Mouse (Mus musculus) lung, embryonic 15.5 days (tissue): ENCODE data around the gene Rpl35. TPM values are rescaled to one million over a fixed set of nuclear protein-coding genes. Genes with fewer than 3 reads are reported as not detected.

Experiments
- ATAC-seq: fragments of 200-750 bp; cut with Nextera tagmentation; 2 replicates; pipeline ENCODE4 v1.8.0; 2017; ENCODE audit warnings: moderate number of reproducible peaks, borderline replicate concordance; ENCODE audit not compliant: low FRiP score, low TSS enrichment; ENCODE audit errors: extremely low read depth
- H3K27ac ChIP-seq: fragments of 300-500 bp; sonication (generic); 2 replicates; pipeline ENCODE4 v1.5.1; 2015; ENCODE audit warnings: moderate library complexity, mild to moderate bottlenecking, inconsistent platforms
- H3K27me3 ChIP-seq: fragments of 300-500 bp; sonication (generic); 2 replicates; pipeline ENCODE4 v1.6.1; 2015; ENCODE audit warnings: inconsistent platforms
- H3K36me3 ChIP-seq: fragments of 300-500 bp; sonication (generic); 2 replicates; pipeline ENCODE4 v1.6.1; 2015; ENCODE audit warnings: inconsistent platforms
- H3K4me1 ChIP-seq: fragments of 300-500 bp; sonication (generic); 2 replicates; pipeline ENCODE4 v1.6.1; 2015; ENCODE audit warnings: inconsistent platforms
- H3K4me2 ChIP-seq: fragments of 300-500 bp; sonication (generic); 2 replicates; pipeline ENCODE4 v1.6.1; 2015; ENCODE audit warnings: inconsistent platforms, mild to moderate bottlenecking, moderate library complexity
- H3K4me3 ChIP-seq: fragments of 300-500 bp; sonication (generic); 2 replicates; pipeline ENCODE4 v1.5.1; 2015; ENCODE audit warnings: mild to moderate bottlenecking, inconsistent platforms
- H3K9ac ChIP-seq: fragments of 300-500 bp; sonication (generic); 2 replicates; pipeline ENCODE4 v1.6.1; 2015; ENCODE audit warnings: inconsistent platforms
- H3K9me3 ChIP-seq: fragments of 300-500 bp; sonication (generic); 2 replicates; pipeline ENCODE4 v1.6.1; 2016; ENCODE audit warnings: inconsistent platforms
- WGBS: fragments of 180-500 bp; shearing (Covaris S2); methylation state at CpG from one replicate; pipeline ENCODE4 v1.1.7; 2015; 5-methylcytosine and 5-hydroxymethylcytosine counted together
- polyA plus RNA-seq: library from polyadenylated mRNA; unstranded; fragments of >200 nt; fragmentation: Nextera tagmentation; extraction: Ambion mirVana; gene quantifications from 2 replicates; pipeline ENCODE4 v1.2.1, GENCODE M21; 2015

Rpl35 gene
- polyA plus RNA-seq, 1 experiment from 2014 or later: 831 TPM

DNA sequence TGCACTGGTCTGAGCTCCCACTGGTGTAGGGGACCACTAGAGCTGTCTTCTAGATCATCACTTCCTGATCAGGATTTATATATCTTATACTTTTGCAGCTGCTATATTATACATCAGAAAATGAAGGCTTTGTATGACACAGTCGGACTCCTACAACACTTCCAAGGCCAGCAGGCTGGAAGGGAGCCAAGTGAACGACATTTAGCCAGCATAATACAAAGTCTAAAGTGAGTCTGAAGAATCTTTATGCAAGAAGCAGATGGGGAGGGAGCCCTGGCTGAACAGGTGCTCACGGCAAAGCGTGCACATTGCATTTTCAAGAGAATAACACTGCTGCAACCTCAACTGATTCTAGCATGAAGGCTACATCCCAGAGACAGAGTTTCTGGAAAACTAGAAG is 13.0 kb downstream of the Rpl35 start:
- Histone ChIP-seq H3K9ac (no peak overlapping the region), H3K27ac (no peak overlapping the region), H3K27me3 (no peaks in the 10 kb centered on the region), H3K4me1 (peaks cover 10% of the 10 kb centered on the region; the same call in 1 of the 2 replicates), H3K36me3 (no peaks in the 10 kb centered on the region), H3K4me3 (no peak overlapping the region), H3K4me2 (no peak overlapping the region), H3K9me3 (no peaks in the 10 kb centered on the region)
- no peak for ATAC-seq
- 30% methylated on average over 4 of the region's 4 CpGs for WGBS

DNA sequence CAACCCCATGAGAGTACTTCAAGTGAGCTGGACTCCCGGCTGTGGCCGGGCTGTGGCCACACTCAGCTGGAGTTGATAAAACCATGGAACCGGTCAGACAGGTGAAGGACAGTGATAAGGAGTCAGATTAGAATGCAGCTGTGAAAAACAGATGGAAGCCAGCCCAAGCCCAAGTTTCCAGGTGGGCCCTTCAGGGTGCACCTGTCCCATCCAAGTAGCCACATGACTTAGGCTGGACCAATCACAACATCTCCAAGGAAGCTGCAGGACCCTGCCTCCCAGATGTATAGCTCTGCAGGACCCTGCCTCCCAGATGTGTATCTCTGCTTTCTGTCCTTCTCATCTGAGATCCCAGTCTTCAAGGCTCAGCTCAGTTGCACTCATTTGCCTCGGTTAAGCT is 13.4 kb downstream of the Rpl35 start:
- 0 out of 2 replicates have a peak, but pooled peaks have one; percentile 20 for ATAC-seq
- H3K9ac ChIP-seq: no peak overlapping the region
- H3K27me3 ChIP-seq: no peaks in the 10 kb centered on the region
- 39% methylated on average over 4 of the region's 4 CpGs for WGBS
- no peak overlapping the region for H3K4me3 ChIP-seq
- H3K27ac ChIP-seq: no peak overlapping the region
- 0 out of 2 replicates have a peak, but pooled peaks cover 7% of the 10 kb centered on the region for H3K4me1 ChIP-seq
- H3K9me3 ChIP-seq: no peaks in the 10 kb centered on the region
- H3K4me2 ChIP-seq: no peak overlapping the region
- no peaks in the 10 kb centered on the region for H3K36me3 ChIP-seq

DNA sequence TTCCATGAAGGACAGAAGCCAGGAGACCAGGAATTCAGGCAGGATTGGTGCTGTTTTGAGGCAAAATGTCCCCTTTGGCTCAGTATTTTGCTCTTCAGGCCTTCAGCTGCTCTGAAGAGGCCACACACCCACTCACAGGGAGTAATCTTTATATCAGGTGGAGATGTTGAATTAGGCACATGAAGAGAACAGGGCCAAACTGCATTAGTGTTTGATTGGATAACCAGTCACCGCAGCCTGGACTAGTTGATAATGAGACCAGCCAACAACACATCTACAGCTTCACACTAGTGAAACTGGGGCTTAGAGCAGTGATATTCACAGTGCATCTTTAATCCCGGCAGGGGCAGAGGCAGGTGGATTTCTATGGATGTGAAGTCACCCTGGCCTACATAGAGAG is 16.5 kb downstream of the Rpl35 start:
- no peak overlapping the region for H3K27ac ChIP-seq
- no peaks in the 10 kb centered on the region for H3K36me3 ChIP-seq
- H3K27me3 ChIP-seq: no peaks in the 10 kb centered on the region
- no peak for ATAC-seq
- no peak overlapping the region for H3K4me3 ChIP-seq
- no peaks in the 10 kb centered on the region for H3K9me3 ChIP-seq
- no peak overlapping the region for H3K4me2 ChIP-seq
- H3K4me1 ChIP-seq: 0 out of 2 replicates have a peak, but pooled peaks cover 7% of the 10 kb centered on the region
- H3K9ac ChIP-seq: no peak overlapping the region
- WGBS: 88% methylated on average over 2 of the region's 2 CpGs

DNA sequence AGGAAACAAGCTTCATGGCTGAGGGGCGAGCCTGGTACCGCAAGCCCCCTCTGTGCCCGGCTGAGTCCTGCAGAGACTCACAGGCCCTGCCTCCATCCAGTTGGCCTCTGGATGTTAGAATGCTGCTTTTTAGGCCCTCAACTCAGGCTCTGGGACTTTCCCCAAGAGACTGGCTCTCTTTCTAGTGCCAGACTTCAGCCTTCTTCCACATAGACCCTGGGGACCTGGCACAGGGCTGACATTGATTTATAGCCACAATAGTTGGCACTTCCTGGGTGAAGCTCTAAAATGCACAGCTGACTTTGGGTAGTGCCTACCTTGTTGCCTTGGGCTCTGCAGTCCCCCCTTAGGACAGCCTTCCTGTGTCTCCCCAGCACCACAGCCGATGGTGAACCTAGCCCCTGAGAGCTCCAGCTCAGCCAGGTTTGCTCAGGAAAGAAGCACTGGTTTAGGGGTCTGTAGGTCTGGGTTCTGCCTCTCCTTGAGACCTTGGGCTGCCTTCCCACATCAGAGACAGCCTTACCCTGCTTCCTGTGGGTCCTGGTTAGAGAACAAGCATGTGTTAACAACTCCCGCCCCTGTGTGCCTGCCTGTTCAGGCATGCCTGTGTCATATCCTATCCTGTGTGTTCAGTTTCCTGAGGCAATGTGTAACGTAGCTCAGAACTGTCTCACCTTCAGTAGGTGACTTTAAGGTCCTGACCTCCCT is 17.5 kb downstream of the Rpl35 start:
- no peak for ATAC-seq
- Histone ChIP-seq H3K36me3 (no peaks in the 10 kb centered on the region), H3K4me1 (0 out of 2 replicates have a peak, but pooled peaks cover 4% of the 10 kb centered on the region), H3K27me3 (no peaks in the 10 kb centered on the region), H3K9me3 (no peaks in the 10 kb centered on the region), H3K4me3 (no peak overlapping the region), H3K4me2 (no peak overlapping the region), H3K27ac (no peak overlapping the region), H3K9ac (no peak overlapping the region)
- WGBS: 76% methylated on average over 6 of the region's 6 CpGs

DNA sequence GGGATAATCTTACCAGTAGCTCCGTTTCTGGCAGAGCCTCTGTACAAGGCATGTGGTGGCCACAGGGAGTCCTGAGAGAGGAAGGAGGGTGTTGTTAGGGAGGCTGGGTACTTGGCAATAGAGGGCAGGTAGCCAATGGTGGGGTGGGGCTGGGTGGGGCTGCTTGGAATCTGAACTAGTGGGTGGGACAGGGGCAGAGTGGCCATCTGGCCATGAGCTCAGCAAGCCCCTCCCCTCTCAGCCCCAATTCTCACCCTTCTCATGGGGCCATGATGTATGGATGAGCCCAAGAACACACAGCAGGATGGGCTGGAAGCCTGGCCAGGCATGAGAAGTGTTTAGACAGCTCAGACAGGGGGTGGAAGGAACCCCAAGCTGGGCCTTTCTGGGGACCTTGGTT is 18.1 kb downstream of the Rpl35 start:
- no peak for ATAC-seq
- no peaks in the 10 kb centered on the region for H3K4me1 ChIP-seq
- H3K4me3 ChIP-seq: no peak overlapping the region
- H3K27ac ChIP-seq: no peak overlapping the region
- no peak overlapping the region for H3K9ac ChIP-seq
- no peaks in the 10 kb centered on the region for H3K27me3 ChIP-seq
- no peaks in the 10 kb centered on the region for H3K36me3 ChIP-seq
- H3K9me3 ChIP-seq: no peaks in the 10 kb centered on the region
- H3K4me2 ChIP-seq: no peak overlapping the region
- 73% methylated on average over 1 of the region's 1 CpGs for WGBS

DNA sequence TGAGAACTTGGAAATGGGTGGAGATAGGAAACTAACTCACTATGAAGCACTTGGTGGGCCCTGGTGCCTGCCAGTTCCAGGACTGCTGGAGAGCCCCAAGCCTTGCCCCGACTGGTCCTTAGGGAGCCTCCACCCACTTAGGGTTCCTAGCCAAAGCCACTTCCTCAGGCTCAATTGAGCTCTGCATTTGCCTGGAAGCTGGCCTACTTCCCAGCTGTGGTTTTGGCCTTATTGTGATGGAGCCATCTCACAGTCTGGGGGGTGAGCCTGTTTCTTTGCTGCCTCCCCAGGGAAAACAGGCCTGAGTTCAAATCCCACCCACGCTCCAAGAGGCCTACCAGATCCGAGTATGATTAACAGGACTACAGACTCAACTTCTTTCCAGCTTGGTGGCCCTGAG is 18.8 kb downstream of the Rpl35 start:
- H3K4me3 ChIP-seq: no peak overlapping the region
- H3K4me2 ChIP-seq: no peak overlapping the region
- H3K9me3 ChIP-seq: no peaks in the 10 kb centered on the region
- no peak overlapping the region for H3K9ac ChIP-seq
- H3K36me3 ChIP-seq: no peaks in the 10 kb centered on the region
- no peak overlapping the region for H3K27ac ChIP-seq
- H3K4me1 ChIP-seq: no peaks in the 10 kb centered on the region
- ATAC-seq: no peak
- no peaks in the 10 kb centered on the region for H3K27me3 ChIP-seq
- WGBS: 76% methylated on average over 3 of the region's 3 CpGs

DNA sequence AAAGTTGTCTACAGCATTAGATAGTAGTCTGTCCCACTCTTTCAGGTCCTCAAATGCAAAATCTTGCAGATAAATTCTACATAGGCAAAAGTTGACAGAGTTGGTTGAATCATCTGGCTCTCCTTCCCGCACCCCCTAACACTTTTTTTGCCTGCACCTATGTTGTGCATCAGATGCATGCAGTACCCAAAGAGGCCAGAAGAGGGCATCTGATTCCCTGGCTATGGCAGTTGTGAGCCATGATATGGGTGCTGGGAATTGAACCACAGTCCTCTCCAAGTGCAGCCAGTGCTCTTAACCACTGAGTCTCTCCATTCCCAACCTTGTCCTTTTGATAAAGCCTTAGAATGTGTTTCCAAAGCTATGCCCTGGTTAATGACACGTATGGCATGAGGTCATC is 22.0 kb downstream of the Rpl35 start:
- Histone ChIP-seq H3K9me3 (no peaks in the 10 kb centered on the region), H3K9ac (no peak overlapping the region), H3K27ac (no peak overlapping the region), H3K4me2 (no peak overlapping the region), H3K27me3 (no peaks in the 10 kb centered on the region), H3K36me3 (no peaks in the 10 kb centered on the region), H3K4me3 (no peak overlapping the region), H3K4me1 (no peaks in the 10 kb centered on the region)
- WGBS: 91% methylated on average over 2 of the region's 2 CpGs
- no peak for ATAC-seq

DNA sequence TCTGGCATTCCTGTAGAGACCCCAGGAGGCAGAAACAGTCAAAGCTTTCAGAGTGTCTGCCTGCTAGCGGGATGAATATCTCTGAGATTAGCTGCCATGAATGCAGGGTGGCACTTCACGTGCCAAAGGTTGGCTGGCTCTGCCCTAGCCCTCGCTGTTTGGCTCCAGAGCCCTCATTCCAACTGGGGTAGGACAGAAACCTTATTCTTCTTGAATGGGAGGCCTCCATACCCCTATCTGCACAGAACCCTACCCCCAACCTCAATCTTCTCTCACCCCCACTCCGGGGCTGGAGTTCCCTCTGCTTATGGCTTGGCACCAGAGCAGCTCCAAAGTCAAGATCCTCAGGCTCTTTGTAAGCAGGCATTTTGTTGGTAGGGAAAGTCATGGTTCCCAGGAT is 27.6 kb downstream of the Rpl35 start:
- H3K4me2 ChIP-seq: no peak overlapping the region
- H3K9me3 ChIP-seq: no peaks in the 10 kb centered on the region
- no peak overlapping the region for H3K9ac ChIP-seq
- no peaks in the 10 kb centered on the region; the same call in 1 of the 2 replicates for H3K27me3 ChIP-seq
- no peak overlapping the region for H3K4me3 ChIP-seq
- WGBS: 63% methylated on average over 4 of the region's 4 CpGs
- H3K36me3 ChIP-seq: no peaks in the 10 kb centered on the region
- H3K4me1 ChIP-seq: no peaks in the 10 kb centered on the region
- no peak overlapping the region for H3K27ac ChIP-seq
- ATAC-seq: no peak

DNA sequence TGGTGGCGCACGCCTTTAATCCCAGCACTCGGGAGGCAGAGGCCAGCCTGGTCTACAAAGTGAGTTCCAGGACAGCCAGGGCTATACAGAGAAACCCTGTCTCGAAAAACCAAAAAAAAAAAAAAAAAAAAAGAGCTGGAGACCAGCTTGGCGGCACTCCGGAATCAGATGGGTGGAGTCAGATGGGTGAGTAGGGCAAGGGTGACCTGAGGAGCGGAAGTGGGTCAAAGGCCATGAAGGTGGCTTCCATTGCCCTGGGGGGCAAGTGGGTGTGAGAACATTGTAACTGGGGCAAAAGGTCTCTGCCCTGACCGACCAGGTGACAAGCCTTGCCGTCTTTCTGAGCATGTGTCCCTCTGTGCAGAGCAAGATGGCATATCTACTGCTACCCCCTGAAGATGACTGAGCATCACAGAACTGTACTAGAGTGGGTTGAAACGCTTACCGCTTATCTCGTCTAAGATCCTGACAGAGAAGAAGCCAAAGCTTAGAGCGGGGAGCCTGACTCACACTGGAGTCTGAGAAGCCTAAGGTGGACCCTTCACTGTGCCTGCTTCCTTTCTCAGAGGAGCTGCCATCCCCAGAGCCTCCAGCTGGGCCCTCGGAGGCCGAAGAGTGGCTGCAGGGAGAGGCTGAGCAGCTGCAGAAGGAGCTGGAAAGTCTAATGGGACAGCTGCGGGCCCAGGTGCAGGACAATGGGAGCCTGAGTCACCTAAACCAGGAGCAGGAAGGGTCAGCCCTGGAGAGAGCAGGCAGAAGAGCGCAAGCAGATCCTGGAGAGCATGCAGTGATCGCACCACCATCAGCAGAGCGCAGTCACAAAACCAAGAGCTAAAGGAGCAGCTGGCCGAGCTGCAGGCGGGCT is 29.3 kb downstream of the Rpl35 start:
- no peak for ATAC-seq
- Histone ChIP-seq H3K27me3 (no peaks in the 10 kb centered on the region; the same call in 1 of the 2 replicates), H3K4me3 (no peak overlapping the region), H3K36me3 (no peaks in the 10 kb centered on the region), H3K27ac (no peak overlapping the region), H3K9ac (no peak overlapping the region), H3K4me1 (no peaks in the 10 kb centered on the region), H3K4me2 (no peak overlapping the region), H3K9me3 (no peaks in the 10 kb centered on the region)
- WGBS: 80% methylated on average over 21 of the region's 21 CpGs

DNA sequence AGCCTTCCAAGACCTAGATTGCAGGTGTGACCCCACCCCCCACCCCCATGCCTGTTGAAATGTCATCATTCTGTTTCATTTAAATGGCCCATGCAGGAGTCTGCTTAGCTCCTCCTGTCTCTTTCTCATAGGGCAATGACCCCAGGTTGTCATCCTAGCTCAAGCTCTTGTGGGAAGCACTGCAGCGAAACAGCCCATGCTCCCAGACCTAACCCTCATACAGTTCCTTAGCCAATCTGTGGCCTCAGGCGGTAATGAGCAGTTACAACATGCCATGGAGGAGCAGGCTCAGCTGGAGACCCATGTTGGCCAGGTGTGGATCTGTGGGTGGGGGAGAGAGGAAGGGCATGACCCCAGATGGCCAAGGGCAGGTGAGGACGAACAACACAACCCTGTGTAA is 30.2 kb downstream of the Rpl35 start:
- no peak for ATAC-seq
- no peak overlapping the region for H3K27ac ChIP-seq

DNA sequence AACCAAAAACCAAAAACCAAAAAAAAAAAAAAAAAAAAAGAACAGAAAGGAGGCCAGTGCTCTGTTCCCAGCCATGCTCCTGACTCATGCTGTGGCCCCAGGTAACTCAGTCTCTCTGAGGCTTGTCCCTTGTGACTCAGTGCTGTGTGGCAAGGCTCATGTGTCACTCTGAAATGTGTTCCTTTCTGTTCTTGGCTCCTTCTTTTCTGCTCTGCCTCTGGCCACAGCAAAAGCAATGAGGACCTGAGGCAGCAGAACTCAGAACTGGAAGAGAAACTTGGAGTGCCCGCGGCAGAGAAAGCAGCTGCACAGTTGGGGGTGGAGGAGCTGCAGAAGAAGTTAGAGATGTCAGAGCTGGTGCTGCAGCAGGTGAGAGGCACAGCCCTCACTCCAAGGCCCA is 31.3 kb downstream of the Rpl35 start:
- H3K9me3 ChIP-seq: no peaks in the 10 kb centered on the region

More for the DNA sequence above, 30.2 kb downstream of the Rpl35 start:
- Histone ChIP-seq H3K36me3 (no peaks in the 10 kb centered on the region), H3K27me3 (no peaks in the 10 kb centered on the region; the same call in 1 of the 2 replicates), H3K4me2 (no peak overlapping the region), H3K4me3 (no peak overlapping the region), H3K4me1 (no peaks in the 10 kb centered on the region), H3K9ac (no peak overlapping the region), H3K9me3 (no peaks in the 10 kb centered on the region)
- 70% methylated on average over 3 of the region's 3 CpGs for WGBS

DNA sequence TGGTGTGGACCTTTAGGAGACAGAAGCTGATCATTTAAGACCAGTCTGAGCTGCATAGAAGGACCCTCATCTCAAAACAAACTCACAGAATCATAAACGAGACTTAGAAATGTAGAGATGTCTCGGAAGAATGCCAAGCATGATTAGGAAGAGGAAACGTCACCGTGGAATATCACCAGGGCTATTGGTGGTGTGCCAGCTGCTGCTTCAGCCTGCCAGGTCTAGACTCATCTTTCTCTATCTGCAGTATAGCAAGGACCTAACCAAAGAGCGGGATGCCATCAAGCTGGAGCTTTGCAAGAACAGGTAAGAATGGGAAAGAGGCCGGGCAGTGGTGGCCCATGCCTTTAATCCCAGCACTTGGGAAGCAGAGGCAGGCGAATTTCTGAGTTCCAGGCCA is 31.7 kb downstream of the Rpl35 start:
- Histone ChIP-seq H3K27me3 (no peaks in the 10 kb centered on the region; the same call in 1 of the 2 replicates), H3K4me2 (no peak overlapping the region), H3K4me1 (no peaks in the 10 kb centered on the region), H3K9me3 (no peaks in the 10 kb centered on the region), H3K27ac (no peak overlapping the region), H3K9ac (no peak overlapping the region), H3K4me3 (no peak overlapping the region), H3K36me3 (no peaks in the 10 kb centered on the region)
- WGBS: 58% methylated on average over 7 of the region's 7 CpGs
- no peak for ATAC-seq

More for the DNA sequence above, 31.3 kb downstream of the Rpl35 start:
- no peaks in the 10 kb centered on the region; the same call in 1 of the 2 replicates for H3K27me3 ChIP-seq
- no peaks in the 10 kb centered on the region for H3K4me1 ChIP-seq
- H3K27ac ChIP-seq: no peak overlapping the region
- no peak overlapping the region for H3K4me2 ChIP-seq
- ATAC-seq: no peak
- WGBS: 30% methylated on average over 2 of the region's 2 CpGs
- no peak overlapping the region for H3K4me3 ChIP-seq
- no peaks in the 10 kb centered on the region for H3K36me3 ChIP-seq
- no peak overlapping the region for H3K9ac ChIP-seq
